Mouse (Mus musculus): ENCODE results near the gene Ceacam1. TPM values are rescaled to one million over a fixed set of nuclear protein-coding genes. Genes with fewer than 3 reads are reported as not detected.
"Not testable (repeated sequence)": the region's sequence is repeated elsewhere in the genome, so short reads cannot be mapped to it uniquely, and the experiment has no call there.

The Ceacam1 gene
- polyA plus RNA-seq, 1 experiment from 2014 or later: 0.85 TPM

DNA sequence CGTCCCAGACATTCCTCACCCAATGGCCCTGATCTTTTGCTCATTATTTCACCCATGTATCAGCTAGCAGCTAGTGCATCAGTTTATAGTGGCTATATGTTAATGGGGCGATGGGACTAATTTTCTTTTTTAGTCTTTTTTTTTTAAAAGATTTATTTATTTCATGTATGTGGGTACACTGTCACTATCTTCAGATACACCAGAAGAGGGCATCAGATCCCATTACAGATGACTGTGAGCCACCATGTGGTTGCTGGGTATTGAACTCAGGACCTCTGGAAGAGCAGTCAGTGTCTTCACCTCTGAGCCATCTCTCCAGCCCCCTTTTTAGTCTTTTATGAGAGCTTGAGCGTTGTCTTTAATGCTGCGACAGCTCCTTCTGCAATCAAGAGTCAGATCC is 51.0 kb downstream of the Ceacam1 start:
- WGBS: 86% methylated on average over 4 of the region's 4 CpGs
- DNase-seq (ENCODE audit: low spot score); H3K4me3 ChIP-seq (ENCODE audit: low read depth, low read length); H3K36me3 ChIP-seq (ENCODE audit: control insufficient read depth, insufficient read depth, low read length); H3K27ac ChIP-seq (replicated peaks; ENCODE audit: low read depth, low read length); H3K4me2 ChIP-seq (ENCODE audit: low read depth, severe bottlenecking); H3K9me3 ChIP-seq (ENCODE audit: control insufficient read depth, low read length); H3K27me3 ChIP-seq (ENCODE audit: control insufficient read depth, insufficient read depth, low read length); H3K4me1 ChIP-seq (ENCODE audit: control insufficient read depth, insufficient read depth, low read length); H3K9ac ChIP-seq (ENCODE audit: low read length); ATAC-seq (ENCODE audit: insufficient number of reproducible peaks, low FRiP score, low TSS enrichment, low read depth): not testable (repeated sequence)

DNA sequence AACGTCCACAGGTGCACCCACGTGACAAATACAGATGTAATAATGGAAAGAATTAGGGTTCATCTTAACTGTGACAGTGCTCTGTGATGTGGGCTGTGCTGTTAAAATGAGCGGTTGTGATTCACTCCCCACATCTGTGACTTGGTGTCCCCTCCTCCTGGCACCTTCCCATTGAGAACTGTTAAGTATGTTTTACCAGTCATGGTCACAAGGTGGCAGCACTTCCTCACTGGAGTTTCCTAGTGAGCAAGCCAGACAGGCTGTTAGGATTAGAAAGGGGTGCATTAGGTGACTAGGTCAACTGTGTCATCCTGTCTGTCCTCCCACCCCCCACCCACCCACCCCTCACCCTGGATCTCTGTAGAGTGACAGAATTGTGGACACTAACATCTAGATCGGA is 53.0 kb downstream of the Ceacam1 start:
- H3K9me3 ChIP-seq (ENCODE audit: control insufficient read depth, low read length): no peaks in the 10 kb centered on the region
- H3K4me1 ChIP-seq (ENCODE audit: control insufficient read depth, insufficient read depth, low read length): no peaks in the 10 kb centered on the region
- H3K27me3 ChIP-seq (ENCODE audit: control insufficient read depth, insufficient read depth, low read length): no peaks in the 10 kb centered on the region; the same call in 1 of the 2 replicates
- no peak overlapping the region for H3K4me3 ChIP-seq (ENCODE audit: low read depth, low read length)
- H3K27ac ChIP-seq (replicated peaks; ENCODE audit: low read depth, low read length): no peak overlapping the region
- ATAC-seq (ENCODE audit: insufficient number of reproducible peaks, low FRiP score, low TSS enrichment, low read depth): peak; percentile 44; the same call in 1 of the 2 replicates
- 33% methylated on average over 4 of the region's 4 CpGs for WGBS
- DNase-seq (ENCODE audit: low spot score): peak; percentile 91
- no peaks in the 10 kb centered on the region for H3K36me3 ChIP-seq (ENCODE audit: control insufficient read depth, insufficient read depth, low read length)
- H3K9ac ChIP-seq (ENCODE audit: low read length): no peak overlapping the region
- no peak overlapping the region for H3K4me2 ChIP-seq (ENCODE audit: low read depth, severe bottlenecking)

DNA sequence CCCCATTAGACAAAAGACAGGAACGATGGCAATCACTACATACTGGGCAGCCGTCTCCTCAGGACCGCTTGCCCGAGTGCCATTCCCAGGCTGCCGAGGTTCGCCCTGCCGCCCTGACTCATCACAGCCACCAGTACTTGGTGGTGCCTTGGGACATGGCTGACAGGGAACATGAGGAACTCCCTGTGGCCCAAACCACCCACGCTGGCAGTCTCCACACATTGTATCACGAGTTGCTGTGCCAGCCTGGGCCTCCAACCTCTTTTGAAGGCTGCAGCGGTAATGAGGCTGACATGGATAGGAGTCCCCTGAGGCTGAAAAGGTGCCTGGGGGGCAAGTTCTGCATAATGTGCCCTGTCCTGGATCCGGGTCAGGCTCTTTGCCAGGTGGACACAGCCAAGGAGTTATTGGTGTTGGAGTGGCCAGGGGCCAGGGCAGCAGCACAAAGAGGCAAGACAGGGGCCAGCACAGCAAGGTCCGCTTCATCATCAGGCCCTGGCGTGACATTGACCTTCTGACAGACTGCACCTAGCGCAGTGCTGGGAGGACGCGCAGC is 55.0 kb downstream of the Ceacam1 start:
- H3K4me3 ChIP-seq (ENCODE audit: low read depth, low read length): no peak overlapping the region
- no peak for DNase-seq (ENCODE audit: low spot score)
- H3K36me3 ChIP-seq (ENCODE audit: control insufficient read depth, insufficient read depth, low read length): no peaks in the 10 kb centered on the region
- no peaks in the 10 kb centered on the region for H3K9me3 ChIP-seq (ENCODE audit: control insufficient read depth, low read length)
- ATAC-seq (ENCODE audit: insufficient number of reproducible peaks, low FRiP score, low TSS enrichment, low read depth): no peak
- H3K27me3 ChIP-seq (ENCODE audit: control insufficient read depth, insufficient read depth, low read length): no peaks in the 10 kb centered on the region; the same call in 1 of the 2 replicates
- no peaks in the 10 kb centered on the region for H3K4me1 ChIP-seq (ENCODE audit: control insufficient read depth, insufficient read depth, low read length)
- H3K4me2 ChIP-seq (ENCODE audit: low read depth, severe bottlenecking): no peak overlapping the region
- H3K9ac ChIP-seq (ENCODE audit: low read length): no peak overlapping the region
- H3K27ac ChIP-seq (replicated peaks; ENCODE audit: low read depth, low read length): no peak overlapping the region
- WGBS: 76% methylated on average over 15 of the region's 16 CpGs

DNA sequence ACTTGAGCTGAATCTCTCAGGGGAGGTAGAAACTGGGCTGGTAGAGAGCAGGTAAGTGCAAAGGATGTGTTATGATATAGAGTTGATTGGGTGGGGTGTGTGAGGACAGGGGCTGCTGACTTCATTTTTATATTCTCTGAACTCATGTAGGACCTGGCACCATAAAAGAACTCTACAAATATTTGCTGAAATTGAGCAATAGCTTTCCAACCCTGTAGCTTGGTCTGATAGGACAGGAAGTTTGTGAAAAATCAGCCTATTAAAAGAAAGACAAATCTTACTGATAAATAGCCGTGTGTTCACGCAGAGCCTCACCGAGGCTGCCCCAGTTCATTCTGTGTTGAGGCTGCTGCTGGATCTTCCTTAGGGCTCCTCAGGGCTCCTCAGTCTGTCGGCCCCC is 57.5 kb downstream of the Ceacam1 start:
- DNase-seq (ENCODE audit: low spot score): no peak
- Histone ChIP-seq H3K4me3 (ENCODE audit: low read depth, low read length) (no peak overlapping the region), H3K4me2 (ENCODE audit: low read depth, severe bottlenecking) (no peak overlapping the region), H3K27ac (replicated peaks; ENCODE audit: low read depth, low read length) (no peak overlapping the region), H3K4me1 (ENCODE audit: control insufficient read depth, insufficient read depth, low read length) (no peaks in the 10 kb centered on the region), H3K27me3 (ENCODE audit: control insufficient read depth, insufficient read depth, low read length) (no peaks in the 10 kb centered on the region; the same call in 1 of the 2 replicates), H3K36me3 (ENCODE audit: control insufficient read depth, insufficient read depth, low read length) (no peaks in the 10 kb centered on the region), H3K9me3 (ENCODE audit: control insufficient read depth, low read length) (no peaks in the 10 kb centered on the region), H3K9ac (ENCODE audit: low read length) (no peak overlapping the region)
- ATAC-seq (ENCODE audit: insufficient number of reproducible peaks, low FRiP score, low TSS enrichment, low read depth): no peak
- 86% methylated on average over 4 of the region's 4 CpGs for WGBS

GRCm38 (mm10) chr7:25419536-25419935 is 57.9 kb downstream of the Ceacam1 start:
- H3K36me3 ChIP-seq (ENCODE audit: control insufficient read depth, insufficient read depth, low read length): no peaks in the 10 kb centered on the region
- no peak for ATAC-seq (ENCODE audit: insufficient number of reproducible peaks, low FRiP score, low TSS enrichment, low read depth)
- 84% methylated on average over 8 of the region's 8 CpGs for WGBS
- no peak overlapping the region for H3K9ac ChIP-seq (ENCODE audit: low read length)
- DNase-seq (ENCODE audit: low spot score): no peak
- no peak overlapping the region for H3K4me3 ChIP-seq (ENCODE audit: low read depth, low read length)
- H3K4me2 ChIP-seq (ENCODE audit: low read depth, severe bottlenecking): no peak overlapping the region
- H3K4me1 ChIP-seq (ENCODE audit: control insufficient read depth, insufficient read depth, low read length): no peaks in the 10 kb centered on the region
- H3K27me3 ChIP-seq (ENCODE audit: control insufficient read depth, insufficient read depth, low read length): no peaks in the 10 kb centered on the region; the same call in 1 of the 2 replicates
- H3K27ac ChIP-seq (replicated peaks; ENCODE audit: low read depth, low read length): no peak overlapping the region
- no peaks in the 10 kb centered on the region for H3K9me3 ChIP-seq (ENCODE audit: control insufficient read depth, low read length)

- Histone ChIP-seq H3K9me3 (ENCODE audit: control insufficient read depth, low read length) (no peaks in the 10 kb centered on the region), H3K9ac (ENCODE audit: low read length) (no peak overlapping the region), H3K4me2 (ENCODE audit: low read depth, severe bottlenecking) (no peak overlapping the region), H3K27me3 (ENCODE audit: control insufficient read depth, insufficient read depth, low read length) (no peaks in the 10 kb centered on the region; the same call in 1 of the 2 replicates), H3K4me1 (ENCODE audit: control insufficient read depth, insufficient read depth, low read length) (no peaks in the 10 kb centered on the region), H3K4me3 (ENCODE audit: low read depth, low read length) (no peak overlapping the region), H3K36me3 (ENCODE audit: control insufficient read depth, insufficient read depth, low read length) (no peaks in the 10 kb centered on the region), H3K27ac (replicated peaks; ENCODE audit: low read depth, low read length) (no peak overlapping the region)
- DNase-seq (ENCODE audit: low spot score) (peak; percentile 53), ATAC-seq (ENCODE audit: insufficient number of reproducible peaks, low FRiP score, low TSS enrichment, low read depth) (no peak)
- WGBS: 74% methylated on average over 1 of the region's 1 CpGs
Observed at GRCm38 (mm10) chr7:25417597-25417996, 59.8 kb downstream of the Ceacam1 start.

GRCm38 (mm10) chr7:25412833-25413441 is 64.5 kb downstream of the Ceacam1 start, which contains the start of gene Cxcl17:
Gene Cxcl17, minus strand, starts transcription at chr7:25412886.
- Histone ChIP-seq H3K36me3 (ENCODE audit: control insufficient read depth, insufficient read depth, low read length) (no peaks in the 10 kb centered on the region), H3K4me2 (ENCODE audit: low read depth, severe bottlenecking) (no peak within 1 kb of the TSS), H3K4me1 (ENCODE audit: control insufficient read depth, insufficient read depth, low read length) (no peaks in the 10 kb centered on the region), H3K9ac (ENCODE audit: low read length) (no peak within 1 kb of the TSS), H3K27ac (replicated peaks; ENCODE audit: low read depth, low read length) (no peak within 1 kb of the TSS), H3K27me3 (ENCODE audit: control insufficient read depth, insufficient read depth, low read length) (no peaks in the 10 kb centered on the region), H3K9me3 (ENCODE audit: control insufficient read depth, low read length) (no peaks in the 10 kb centered on the region), H3K4me3 (ENCODE audit: low read depth, low read length) (no peak within 1 kb of the TSS)
- DNase-seq (ENCODE audit: low spot score): no peak
- 55% methylated on average over 7 of the region's 7 CpGs for WGBS
- ATAC-seq (ENCODE audit: insufficient number of reproducible peaks, low FRiP score, low TSS enrichment, low read depth): no peak

- H3K4me1 ChIP-seq (ENCODE audit: control insufficient read depth, insufficient read depth, low read length): no peaks in the 10 kb centered on the region
- ATAC-seq (ENCODE audit: insufficient number of reproducible peaks, low FRiP score, low TSS enrichment, low read depth): no peak
- H3K36me3 ChIP-seq (ENCODE audit: control insufficient read depth, insufficient read depth, low read length): no peaks in the 10 kb centered on the region
- 83% methylated on average over 3 of the region's 3 CpGs for WGBS
- H3K4me3 ChIP-seq (ENCODE audit: low read depth, low read length): no peak overlapping the region
- no peaks in the 10 kb centered on the region for H3K9me3 ChIP-seq (ENCODE audit: control insufficient read depth, low read length)
- no peaks in the 10 kb centered on the region for H3K27me3 ChIP-seq (ENCODE audit: control insufficient read depth, insufficient read depth, low read length)
- DNase-seq (ENCODE audit: low spot score): no peak
- no peak overlapping the region for H3K27ac ChIP-seq (replicated peaks; ENCODE audit: low read depth, low read length)
- H3K9ac ChIP-seq (ENCODE audit: low read length): no peak overlapping the region
- no peak overlapping the region for H3K4me2 ChIP-seq (ENCODE audit: low read depth, severe bottlenecking)
Observed at GRCm38 (mm10) chr7:25411861-25412260, 65.5 kb downstream of the Ceacam1 start.
